Mouse (Mus musculus): Measurements from ENCODE around the gene Vopp1.
A peak's percentile ranks its signal among the peaks of the same experiment; 100 is the strongest.

DNA sequence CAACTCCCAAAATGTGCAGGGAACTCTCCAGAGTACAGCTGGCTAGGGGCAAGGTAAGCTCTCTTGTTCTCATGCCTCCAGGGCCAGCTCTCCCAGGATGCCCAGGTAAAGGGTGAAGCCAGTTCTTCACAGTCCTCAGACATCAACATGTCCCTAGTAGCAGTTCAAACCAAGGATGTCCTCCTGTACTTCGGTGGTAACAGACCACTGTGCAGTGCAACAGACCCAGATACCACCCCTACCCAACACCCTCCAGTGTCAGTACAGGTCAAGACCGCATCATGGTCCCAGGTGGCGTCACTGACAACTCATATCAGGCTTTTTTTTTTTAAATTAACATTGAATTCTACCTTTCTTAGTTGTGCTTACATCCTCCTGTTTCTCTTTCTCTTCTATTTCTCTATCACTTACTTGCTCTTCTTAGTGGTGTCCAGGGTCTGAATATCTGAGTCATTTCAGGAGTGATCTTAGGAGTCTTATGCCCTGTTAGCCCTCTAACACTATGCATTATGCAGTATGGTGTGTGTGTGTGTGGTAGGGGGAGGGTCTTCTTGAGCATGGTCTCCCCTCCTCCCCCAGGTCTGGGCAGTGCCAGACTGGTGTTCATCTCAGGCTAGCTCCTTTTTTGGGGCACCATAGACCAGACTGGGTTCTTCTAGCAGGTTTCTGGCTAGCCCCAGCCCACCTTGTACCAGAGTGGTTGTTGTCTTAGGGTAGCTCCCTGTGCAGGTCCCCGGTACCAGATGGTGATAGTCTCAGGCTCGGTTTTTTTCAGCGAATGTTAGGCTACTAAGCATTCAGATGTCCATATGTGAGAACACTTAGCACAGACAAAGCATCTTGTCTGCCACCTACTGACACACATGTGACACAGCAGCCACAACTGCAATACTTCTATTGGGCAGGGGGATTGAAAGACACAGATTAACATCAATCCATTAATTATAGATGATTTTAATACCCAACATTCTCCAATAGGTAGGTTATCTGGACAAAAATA is 34.4 kb upstream of the Vopp1 start:
- TF ChIP-seq CTCF (IDR thresholded peaks at IDR 0.05; ENCODE audit: low read depth) (peak; percentile 90), EP300 (optimal IDR thresholded peaks at IDR 0.05) (no peak)
